Mouse (Mus musculus): ENCODE results near the gene Tpte. TPM values are rescaled to one million over a fixed set of nuclear protein-coding genes. Genes with fewer than 3 reads are reported as not detected.

The Tpte gene
- total RNA-seq, 2 experiments from 2014 or later, result not detected

DNA sequence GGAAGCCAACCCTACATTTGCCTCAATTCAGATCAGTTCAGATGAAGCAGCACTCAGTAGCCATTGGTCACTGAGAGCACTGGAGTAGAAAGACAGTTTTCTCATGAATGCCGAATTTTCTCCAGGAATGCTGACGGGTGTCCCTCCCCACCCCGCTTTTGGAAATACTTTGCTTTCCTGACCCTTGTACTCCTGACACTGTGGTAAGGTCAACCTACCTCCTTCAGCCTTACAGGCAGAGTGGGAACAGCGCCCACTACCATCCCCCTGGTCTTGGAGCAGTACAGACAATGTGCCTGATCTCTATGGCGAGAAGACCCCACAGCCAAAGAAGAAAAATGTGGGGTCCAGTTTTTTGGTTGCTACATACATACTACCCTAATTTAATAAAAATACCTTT lies 93.1 kb downstream of the Tpte start:
- no peak for DNase-seq (ENCODE audit: low spot score in 2 of 2)

DNA sequence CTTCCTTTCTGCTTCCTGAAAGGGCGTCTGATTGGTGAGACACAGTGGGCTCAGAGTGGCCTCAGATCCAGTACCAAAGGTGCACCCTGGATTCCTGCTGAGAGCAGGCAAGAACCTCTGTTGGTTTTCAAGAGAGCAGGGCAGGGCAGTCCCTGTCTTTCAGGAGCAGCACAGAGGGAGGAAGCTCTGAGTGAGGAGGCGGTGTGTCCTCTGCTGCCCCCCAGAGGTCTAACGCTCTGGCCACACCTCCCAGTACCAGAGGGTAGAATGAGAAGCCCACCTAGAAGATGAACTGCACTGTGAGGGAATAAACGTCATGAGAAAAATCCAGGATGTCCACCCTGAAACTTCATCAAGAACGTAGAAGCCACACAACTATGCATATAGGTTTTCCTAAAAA lies 93.7 kb downstream of the Tpte start:
- DNase-seq (ENCODE audit: low spot score in 2 of 2), result no peak

DNA sequence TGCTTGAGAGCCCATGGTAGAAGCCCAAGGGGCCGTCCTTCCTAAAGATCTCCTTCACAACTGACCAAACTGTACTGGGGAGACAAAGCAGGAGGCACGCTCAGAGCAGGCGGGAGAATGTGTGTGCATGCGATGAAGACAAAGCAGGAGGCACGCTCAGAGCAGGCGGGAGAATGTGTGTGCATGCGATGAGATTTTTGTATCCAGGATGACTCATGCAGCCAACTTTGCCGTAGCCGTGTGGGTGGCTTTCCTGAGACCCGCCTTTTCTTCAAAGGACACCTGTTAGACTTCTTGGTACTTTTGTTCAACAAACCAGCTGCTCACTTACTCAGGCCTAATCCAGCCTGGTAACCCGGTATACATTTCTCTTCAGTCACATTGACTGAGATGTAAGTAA lies 97.7 kb downstream of the Tpte start:
- peak in 1 of 2 experiments; percentile 33 for DNase-seq (ENCODE audit: low spot score in 2 of 2)

DNA sequence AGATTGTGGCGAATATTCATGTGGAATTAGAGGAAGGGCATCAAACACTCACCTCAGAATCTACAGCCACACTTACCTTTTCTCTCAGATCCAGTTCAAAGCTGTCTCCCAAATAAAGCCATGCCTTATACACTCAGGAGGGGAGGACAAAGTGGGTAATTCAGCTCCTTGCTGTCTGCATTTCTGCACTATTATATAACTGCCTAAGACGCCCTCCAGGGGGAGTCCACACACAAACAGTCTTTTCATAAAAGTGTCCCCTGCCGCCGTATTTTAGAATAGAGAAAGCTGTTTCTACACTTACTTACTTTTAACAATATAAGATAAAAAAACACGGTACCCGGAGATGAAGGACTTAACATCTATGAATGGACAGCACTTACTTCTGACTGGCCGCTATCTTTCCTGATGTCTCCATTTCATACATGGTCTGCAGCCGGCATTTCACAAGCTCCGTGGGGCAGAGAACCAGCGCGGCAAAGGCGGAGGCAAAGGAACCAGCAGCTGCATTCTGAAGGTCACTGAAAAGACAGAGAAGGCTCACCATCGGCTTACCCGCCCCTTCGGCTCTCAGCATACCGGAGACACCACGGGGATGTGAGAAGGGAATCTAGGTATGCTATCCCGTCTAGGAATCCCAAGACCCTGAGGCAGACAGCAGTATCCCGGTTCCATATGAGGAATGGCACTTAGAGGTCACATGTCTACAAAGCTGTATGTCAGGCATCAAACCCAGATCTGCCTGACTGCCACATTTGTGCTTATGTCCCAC lies 99.8 kb downstream of the Tpte start:
- DNase-seq (ENCODE audit: low spot score in 2 of 2), result no peak

DNA sequence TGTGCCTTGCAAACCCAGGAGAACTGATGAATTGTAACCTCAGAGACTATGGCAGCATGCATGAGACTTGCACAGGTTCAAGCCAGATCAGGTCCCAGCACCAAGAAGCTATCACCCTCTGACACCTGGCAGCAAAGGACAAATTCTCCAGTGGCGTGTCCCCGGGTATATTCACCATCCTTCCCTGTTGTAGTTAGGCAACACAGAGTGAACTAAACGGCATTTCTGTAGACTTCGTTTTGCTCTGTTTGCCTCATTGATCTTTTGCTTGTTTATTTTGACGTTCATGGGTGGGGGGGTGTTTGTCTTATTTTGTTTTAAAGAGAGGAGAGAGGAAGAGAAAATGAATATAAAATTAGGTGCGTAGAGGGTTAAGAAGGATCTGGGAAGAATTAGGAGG lies 101.9 kb downstream of the Tpte start:
- DNase-seq (ENCODE audit: low spot score in 2 of 2), result no peak

DNA sequence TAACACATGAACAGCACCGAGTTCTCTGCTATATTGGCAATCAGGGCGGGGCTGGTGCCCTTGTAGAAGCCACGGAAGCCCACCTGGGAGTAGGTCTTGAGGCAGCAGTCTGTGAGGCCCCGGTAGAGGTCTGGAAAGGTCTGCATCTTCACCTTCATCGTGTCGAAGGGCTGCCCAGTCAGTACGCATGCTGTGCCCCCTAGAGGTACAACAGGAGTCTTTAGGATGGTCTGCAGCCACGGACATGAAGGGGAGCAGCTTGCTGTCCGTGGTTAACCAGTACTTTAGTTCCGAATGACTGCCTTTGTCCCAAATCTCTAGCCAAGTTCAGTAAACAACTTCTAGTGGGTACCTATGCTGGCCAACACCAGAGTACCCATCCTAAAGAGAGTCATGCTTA lies 106.6 kb downstream of the Tpte start:
- DNase-seq (ENCODE audit: low spot score in 2 of 2), result no peak

DNA sequence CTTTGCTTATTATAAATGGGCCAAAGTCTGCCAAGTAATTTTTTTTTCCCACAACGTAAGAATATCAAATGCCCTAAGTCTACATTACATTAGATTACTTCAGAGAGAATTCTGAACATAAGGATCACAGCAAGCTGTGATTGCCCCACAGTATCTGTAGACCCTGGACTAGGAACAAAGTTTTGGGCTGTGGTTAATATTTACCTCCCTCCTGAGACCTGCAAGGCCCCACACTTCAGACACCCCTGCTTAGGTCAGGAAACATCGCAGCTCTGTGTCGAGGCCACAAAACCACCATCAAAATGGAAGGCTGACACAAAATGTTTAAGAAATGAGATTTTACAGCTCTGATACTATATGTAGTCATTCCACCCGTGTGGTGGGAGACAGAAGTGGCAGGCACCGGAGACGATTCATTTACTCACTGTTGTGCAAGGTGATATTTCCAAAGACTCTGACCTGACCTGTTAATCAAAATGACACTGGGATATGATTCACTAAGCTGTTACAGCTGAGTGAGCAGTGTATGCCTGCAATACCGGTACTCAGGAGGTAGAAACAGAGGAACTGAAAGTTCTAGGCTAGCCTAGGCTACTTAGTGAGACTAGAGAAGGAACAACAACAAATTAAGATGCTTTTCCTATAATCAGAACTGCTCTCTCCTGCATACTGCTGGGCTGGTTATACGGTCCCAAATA lies 107.7 kb downstream of the Tpte start:
- DNase-seq (ENCODE audit: low spot score in 2 of 2), result no peak

DNA sequence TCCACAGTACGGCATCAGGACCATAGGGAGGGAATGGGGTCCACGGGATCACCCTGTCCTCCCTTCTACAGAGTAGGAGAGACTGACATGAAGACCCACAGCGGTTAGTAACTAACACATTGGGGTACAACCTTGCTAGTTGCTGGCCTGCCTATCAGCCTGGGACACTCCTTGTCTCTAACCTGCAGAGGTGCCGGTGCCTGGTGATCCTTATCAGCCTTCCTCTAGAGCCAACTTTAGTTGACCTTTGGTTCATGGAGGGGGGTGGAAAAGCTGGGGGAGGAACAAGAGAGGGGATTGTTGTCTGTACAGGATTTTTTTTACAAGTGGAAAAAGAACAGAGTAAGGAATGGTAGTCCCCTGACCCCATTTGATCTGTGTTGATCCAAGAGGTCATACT lies 111.2 kb downstream of the Tpte start:
- DNase-seq (ENCODE audit: low spot score in 2 of 2), result no peak

DNA sequence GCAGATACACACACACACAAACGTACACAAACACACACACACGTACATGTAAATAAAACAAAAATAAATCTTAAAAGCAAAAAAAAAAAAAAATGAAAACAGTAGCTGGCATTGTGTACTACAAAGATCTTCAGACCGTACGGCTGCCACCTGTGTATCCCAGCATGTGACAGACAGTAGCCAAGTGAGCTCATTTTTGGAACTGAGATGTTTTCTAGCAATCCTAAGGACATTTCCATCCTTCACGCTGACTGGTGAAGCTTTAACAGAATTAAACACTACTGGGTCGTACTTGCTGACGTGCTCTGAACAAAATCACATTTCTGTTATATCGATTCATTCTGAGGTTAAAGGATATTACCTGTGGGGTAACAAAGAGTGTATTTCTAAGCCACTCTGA lies 112.0 kb downstream of the Tpte start:
- DNase-seq (ENCODE audit: low spot score in 2 of 2), result no peak

DNA sequence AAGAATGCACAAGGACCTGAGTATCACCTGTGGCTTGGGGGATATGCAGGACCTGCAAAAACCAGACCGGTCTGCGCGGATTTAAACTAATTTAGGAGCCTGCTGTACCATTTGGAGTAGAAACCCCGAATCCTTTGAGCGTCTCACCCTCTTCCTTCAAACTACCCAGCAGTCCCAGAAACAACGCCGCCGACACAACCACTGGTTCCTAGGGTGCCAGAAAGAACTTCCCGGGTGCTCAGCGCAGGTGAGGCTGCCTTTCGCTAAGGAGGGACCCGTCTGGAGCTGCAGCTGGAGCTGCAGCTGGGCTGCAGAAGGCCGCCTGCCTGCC lies 114.5 kb downstream of the Tpte start:
- DNase-seq (ENCODE audit: low spot score in 2 of 2), result no peak

DNA sequence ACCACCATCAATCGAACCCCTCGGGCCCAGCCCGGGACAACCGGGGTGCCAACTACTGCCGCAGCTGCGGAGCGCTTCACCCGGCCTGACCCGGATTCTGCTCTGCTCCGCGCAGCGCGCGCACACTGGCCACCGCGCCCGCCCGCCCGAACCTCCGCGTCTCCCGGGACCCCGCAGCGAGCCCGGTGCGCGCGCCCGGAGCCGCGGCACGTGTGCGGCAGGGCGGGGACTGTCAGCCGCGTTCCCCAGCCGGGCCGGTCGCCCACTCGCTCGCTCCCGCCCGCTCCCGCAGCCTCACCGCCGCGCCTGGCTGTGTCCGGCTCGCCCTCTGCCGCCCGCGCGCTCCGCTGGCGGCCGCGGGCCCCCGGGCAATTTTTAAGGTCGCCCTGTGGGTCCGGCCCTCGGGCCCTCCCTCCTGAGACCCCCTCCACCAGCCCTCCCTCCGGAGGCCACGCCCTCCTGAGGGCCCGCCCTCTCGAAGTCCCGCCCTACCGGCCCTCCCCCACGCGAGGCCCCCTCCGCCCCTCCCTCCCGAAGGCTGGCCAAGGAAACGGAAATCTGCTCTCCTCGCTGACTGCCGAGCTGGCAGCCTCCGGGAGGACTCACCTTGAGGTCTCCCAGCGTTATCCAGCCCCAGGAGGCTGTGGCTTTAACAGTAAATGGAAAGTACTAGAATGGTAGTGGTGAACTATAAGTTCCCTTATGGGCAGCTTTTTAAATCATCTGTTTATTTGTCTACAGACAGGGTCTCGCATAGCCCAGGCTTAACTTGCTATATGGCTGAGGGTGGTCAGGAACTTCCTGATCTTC lies 115.1 kb downstream of the Tpte start, which contains the start of gene Slc25a15:
Gene Slc25a15, minus strand, starts transcription at position 456 of the 810 bp plus-strand sequence.
- peak; percentile 80 to 82 for DNase-seq (ENCODE audit: low spot score in 2 of 2)

DNA sequence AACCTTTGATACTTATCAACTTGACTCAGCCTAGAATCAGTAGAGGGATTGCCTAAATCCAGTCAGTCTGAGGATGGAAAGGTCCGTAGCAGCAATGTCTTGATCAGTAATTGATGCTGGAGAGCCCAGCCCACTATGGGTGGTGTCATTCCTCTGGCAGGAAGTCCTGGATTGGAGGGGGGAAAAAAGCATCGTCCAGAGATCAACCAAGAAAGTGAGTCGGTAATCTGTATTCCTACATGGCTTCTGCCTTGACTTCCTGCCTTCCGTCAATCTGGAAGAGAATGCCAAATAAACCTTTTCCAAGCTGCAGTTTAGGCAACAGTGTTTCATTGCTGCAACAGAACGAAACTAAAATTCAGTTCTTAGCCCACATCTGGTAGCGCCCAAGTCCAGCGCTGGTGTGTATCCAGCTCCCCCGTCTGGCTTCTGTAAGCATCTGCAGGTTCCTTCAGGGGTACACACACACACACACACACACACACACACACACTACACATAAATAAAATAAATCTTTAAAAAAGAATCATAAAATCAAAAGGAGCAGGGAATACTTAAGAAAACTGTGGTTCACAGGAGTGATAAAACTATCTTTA lies 116.1 kb downstream of the Tpte start:
- DNase-seq (ENCODE audit: low spot score in 2 of 2), result no peak

DNA sequence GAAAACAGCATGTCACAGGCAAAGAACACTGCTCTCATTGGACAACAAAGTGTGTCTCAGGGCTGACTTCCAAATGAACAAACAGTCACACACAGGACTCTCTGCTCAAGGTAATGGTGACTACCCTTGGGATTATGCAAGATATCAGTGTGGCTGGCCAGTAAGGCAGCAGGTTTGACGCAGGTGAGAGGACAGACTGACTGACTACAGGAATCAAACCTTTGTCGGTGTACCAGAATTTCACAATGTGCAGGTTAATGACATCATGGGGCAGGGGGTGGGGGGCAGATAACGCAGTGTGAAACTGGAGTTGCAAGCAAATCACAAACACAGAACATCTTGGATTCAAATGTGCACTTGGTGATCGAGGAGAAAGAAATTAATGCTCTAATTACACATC lies 117.4 kb downstream of the Tpte start:
- DNase-seq (ENCODE audit: low spot score in 2 of 2), result no peak

DNA sequence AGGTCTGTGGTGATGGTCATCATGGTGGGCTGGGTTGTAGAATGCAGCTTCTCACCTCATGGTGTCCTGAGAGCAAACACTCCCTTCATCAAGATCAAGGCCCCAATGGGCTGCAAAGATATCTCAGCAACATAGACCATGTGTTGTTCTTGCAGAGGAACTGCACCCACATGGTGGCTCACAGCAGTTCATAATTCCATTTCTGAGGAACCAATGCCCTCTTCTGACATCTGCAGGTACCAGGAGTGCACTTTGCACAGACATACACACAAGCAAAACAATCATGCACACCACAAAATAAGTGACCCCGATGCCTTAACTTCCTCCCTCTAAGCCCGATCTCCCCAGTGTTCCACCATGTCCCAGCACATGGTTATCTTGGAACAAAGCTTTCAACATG lies 120.0 kb downstream of the Tpte start:
- DNase-seq (ENCODE audit: low spot score in 2 of 2), result no peak

DNA sequence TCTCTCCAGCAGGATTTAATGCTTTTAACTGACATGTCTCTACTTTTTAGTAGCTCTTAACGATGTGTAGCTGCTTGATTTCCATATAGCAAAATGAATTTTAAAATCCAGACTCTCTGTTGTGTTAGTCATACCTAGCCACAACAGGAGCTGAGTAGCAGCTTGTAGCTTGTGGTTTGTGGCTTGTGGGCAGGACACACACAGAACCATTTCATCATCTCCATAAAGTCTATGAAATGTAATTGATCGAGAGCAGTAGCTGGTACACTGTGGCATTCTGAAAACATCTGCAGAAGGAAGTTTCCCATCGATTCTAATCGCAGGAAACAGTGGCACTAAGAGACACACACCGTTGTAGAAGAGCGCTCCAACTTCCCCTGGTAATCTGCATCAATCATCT lies 122.5 kb downstream of the Tpte start:
- DNase-seq (ENCODE audit: low spot score in 2 of 2), result no peak

DNA sequence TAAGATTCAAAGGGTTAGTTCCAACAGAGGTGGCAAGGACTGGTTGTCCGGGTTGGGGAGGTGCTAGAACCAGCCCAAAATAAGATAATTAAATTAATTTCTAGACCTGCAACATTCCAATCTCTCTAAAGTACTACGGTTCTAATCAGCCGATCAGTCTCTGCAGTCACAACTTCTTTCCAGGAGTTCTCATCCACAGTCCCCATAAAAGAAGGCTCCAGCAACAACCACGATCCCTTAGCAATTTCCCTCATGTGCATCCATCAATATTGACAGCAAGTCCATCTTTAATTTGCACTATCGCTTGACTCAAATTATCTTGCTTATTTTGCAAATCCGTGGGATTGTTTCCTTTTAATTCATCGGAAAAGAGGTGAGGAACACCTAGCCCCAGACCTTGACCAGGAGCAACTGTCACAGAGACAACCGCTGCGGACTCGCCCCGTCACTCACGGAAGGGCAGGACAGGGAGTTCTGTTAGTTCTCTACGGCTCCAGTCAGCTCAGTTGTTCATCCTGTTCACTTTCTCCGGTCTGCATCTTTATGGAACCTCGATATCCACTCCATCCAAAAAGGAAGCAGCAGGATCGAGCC lies 127.5 kb downstream of the Tpte start:
- no peak for DNase-seq (ENCODE audit: low spot score in 2 of 2)

DNA sequence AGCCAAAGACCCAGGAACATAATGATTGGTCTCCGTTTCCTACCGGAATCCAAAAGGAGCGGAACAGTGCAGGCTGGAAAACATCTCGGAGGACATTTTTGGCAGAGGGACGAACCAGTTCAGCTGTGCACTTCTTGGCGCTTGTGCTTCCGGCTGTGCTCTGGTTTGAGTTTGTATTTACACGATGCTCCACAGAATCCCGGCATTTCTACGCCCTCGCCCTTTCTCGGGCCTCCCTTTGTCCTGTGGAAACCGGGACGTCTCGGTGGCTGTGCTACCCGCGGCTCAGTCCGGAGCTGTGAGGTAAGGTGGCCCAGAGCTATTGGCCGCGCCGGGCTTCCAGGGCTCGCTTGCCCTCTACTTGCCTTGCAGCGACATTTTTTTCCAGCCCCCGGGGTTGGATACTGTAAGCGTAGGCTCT lies 128.1 kb downstream of the Tpte start, which contains the start of gene Mrps31:
Gene Mrps31, plus strand, starts transcription at position 80 of the 421 bp plus-strand sequence.
- DNase-seq (ENCODE audit: low spot score in 2 of 2), result peak; percentile 80 to 88

DNA sequence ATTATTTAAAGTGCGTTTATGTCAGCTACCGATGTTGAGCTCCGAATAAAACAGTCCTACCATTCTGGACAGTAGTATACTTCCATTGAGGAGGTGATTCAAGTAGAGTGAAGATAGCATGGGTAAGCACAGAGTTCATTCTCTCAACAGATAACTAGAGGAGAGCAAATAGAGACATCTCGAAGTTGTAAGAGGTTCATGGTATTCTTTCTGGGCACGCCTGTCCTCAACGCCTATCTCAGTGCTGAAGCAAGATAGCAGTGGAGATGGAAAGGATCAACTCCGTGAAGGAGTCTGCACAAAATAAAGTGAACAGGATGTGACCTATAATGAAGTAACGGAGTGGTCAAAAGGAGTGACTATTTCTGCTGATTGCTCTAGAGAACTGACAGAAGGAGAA lies 128.7 kb downstream of the Tpte start:
- DNase-seq (ENCODE audit: low spot score in 2 of 2), result no peak
